Mouse (Mus musculus) kidney, adult 2 months (tissue): ENCODE measurements around the gene Ly6g6f. TPM values are rescaled to one million over a fixed set of nuclear protein-coding genes. Genes with fewer than 3 reads are reported as not detected.

Experiments
- DNase-seq: peaks from one replicate; pipeline ENCODE4 v3.0.0; 2021
- H3K27ac ChIP-seq: fragments of 200-500 bp; 2 replicates; pipeline ENCODE4 v1.5.1; 2012; ENCODE audit warnings: low read depth, low read length, control low read depth, inconsistent platforms; ENCODE audit not compliant: insufficient read depth
- H3K27me3 ChIP-seq: fragments of 200-500 bp; replicated peaks from 2 replicates; pipeline ENCODE4 v1.6.1; 2012; ENCODE audit warnings: mild to moderate bottlenecking, moderate library complexity, low read length, inconsistent platforms; ENCODE audit not compliant: control insufficient read depth, insufficient read depth
- H3K36me3 ChIP-seq: fragments of 200-500 bp; 2 replicates; pipeline ENCODE4 v1.6.1; 2012; ENCODE audit warnings: mild to moderate bottlenecking, moderate library complexity, low read length, inconsistent platforms; ENCODE audit not compliant: control insufficient read depth, insufficient read depth
- H3K4me1 ChIP-seq: fragments of 200-500 bp; 2 replicates; pipeline ENCODE4 v1.6.1; 2011; ENCODE audit warnings: low read length; ENCODE audit not compliant: control insufficient read depth, insufficient read depth
- H3K4me3 ChIP-seq: fragments of 200-500 bp; 2 replicates; pipeline ENCODE4 v1.5.1; 2011; ENCODE audit warnings: mild to moderate bottlenecking, low read depth, low read length, control low read depth; ENCODE audit not compliant: insufficient read depth
- CTCF ChIP-seq: fragments of 200-500 bp; conservative IDR thresholded peaks from 2 replicates; pipeline ENCODE4 v1.5.1; 2011; ENCODE audit warnings: low read depth, mild to moderate bottlenecking, control low read depth, low read length, moderate library complexity, mixed read lengths; ENCODE audit not compliant: insufficient read depth, insufficient read length
- POLR2A ChIP-seq: fragments of 200-500 bp; IDR thresholded peaks from one replicate; pipeline ENCODE4 v1.6.1; 2011; ENCODE audit warnings: low read depth, low read length, control low read depth
- WGBS: fragments of 180-500 bp; shearing (Covaris S2); methylation state at CpG from one replicate; pipeline ENCODE4 v1.1.7; 2018; 5-methylcytosine and 5-hydroxymethylcytosine counted together
- polyA plus RNA-seq: library from polyadenylated mRNA; depleted of rRNA; stranded (reverse); fragments of >200 nt; gene quantifications from 2 replicates; pipeline ENCODE4 v1.2.3, GENCODE M21; 2012

Ly6g6f gene
- polyA plus RNA-seq, 1 experiment = not detected

DNA sequence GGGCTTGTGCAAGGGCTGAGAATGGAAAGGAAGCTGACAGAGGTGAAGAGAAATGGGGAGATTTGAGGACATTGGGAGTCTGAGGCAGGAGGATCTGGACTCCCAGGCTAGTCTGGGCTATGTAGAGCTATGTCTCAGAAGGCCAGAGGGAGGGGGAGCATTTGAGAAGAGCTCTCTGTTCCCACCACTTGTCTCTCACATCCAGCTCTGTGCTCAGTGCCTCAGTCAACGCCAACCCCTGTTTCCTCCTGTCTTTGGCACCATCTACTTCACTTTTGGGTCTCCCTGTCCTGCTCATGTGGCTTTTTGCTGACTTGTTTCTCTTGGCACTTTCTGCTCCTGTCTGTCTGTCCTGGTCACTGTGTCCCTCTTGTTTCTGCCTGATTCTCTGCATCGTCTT is 8.1 kb downstream of the Ly6g6f start:
- no peak for DNase-seq
- Histone ChIP-seq H3K4me1 (peaks cover 10% of the 10 kb centered on the region; the same call in 1 of the 2 replicates), H3K4me3 (peak overlapping the region; percentile 66)

DNA sequence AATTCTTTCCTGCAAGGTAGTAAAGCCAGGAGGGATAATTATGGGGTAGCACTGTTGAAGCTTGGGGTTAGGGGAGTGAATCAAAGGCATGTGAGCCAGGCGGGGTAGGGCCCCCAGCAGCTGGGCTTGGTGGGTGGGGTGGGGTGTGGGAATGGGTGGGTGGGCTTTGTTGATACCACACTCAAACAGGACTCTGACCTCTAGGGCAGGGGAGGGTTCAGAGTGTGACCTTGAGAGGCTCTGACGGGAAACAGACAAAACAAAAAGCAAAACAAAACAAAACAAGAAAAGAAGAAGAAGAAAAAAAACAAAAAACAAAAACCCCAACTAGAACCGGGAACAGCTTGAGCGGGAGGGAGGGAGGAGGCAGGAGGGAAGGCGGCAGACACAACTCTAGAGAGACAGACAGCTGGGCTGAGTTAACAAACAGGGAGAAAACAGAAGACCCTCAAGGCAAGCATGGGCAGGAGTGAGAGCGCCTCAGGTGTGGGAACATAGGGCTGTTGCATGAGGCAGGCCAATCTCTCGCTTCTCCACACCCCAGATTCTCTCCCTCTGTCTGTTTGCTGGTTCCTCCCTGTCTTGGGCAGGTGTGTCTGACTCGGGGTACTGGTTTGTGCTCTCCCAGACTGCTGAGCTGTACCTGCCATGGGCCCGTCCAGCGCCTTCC is 8.8 kb downstream of the Ly6g6f start, which contains the start of gene Ly6g6e:
Ly6g6e (plus strand) TSS at position 396 of the 670 bp plus-strand sequence.
- Histone ChIP-seq H3K4me1 (peaks cover 10% of the 10 kb centered on the region; the same call in 1 of the 2 replicates), H3K27me3 (no peaks in the 10 kb centered on the region), H3K4me3 (peak within 1 kb of the TSS; percentile 66), H3K27ac (peak within 1 kb of the TSS; percentile 81), H3K36me3 (no peaks in the 10 kb centered on the region)
- WGBS = 50% methylated on average over 10 of the region's 10 CpGs
- DNase-seq = no peak
- TF ChIP-seq POLR2A = no peak
- TF ChIP-seq CTCF = no peak

More for the DNA sequence above, 8.1 kb downstream of the Ly6g6f start:
- Histone ChIP-seq H3K27me3 (no peaks in the 10 kb centered on the region), H3K36me3 (no peaks in the 10 kb centered on the region), H3K27ac (peak overlapping the region; percentile 81)
- WGBS = 21% methylated on average over 2 of the region's 2 CpGs
- TF ChIP-seq POLR2A (no peak), CTCF (no peak)

DNA sequence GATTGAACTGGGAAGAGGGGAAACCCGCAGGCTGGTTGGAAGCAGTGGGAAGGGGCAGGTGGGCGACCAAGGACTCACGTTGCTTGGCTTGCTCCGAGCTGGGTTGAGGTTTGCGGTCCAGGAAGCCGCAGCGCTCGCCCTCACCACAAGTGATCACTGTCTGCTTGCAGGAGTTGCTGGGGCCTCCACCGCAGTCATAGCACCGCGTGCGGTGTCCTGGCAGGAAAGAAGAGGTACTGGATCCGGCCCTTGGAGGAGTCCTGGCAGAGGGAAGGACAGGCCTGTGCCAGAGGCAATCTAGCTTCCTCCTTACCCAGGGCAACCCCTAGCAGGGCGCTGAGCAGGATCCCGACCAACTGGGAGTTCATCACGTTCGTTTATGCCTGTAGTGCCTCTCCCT is 11.3 kb downstream of the Ly6g6f start:
- WGBS = 56% methylated on average over 17 of the region's 17 CpGs
- H3K36me3 ChIP-seq = no peaks in the 10 kb centered on the region
- no peak for DNase-seq

DNA sequence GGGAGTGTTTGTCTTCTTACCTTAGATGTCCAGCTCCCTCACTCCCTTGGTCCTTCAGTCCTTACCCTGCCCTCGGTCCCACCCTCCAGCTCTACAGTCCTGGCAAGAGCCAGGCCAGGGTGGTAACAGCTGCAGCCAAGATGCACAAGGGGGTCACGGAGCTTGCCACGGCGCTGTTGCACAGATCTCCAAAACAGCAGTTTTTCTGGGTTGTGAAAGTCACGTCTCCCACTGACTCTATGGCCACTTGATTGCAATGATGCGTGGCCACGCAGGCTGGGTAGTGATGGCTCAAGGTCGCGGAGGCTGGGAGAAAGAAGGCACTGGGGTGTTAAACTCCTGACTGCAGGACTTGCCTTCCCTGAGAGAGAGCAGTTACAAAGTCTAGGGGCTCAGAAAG is 14.0 kb downstream of the Ly6g6f start:
- Histone ChIP-seq H3K27me3 (no peaks in the 10 kb centered on the region), H3K4me3 (no peak overlapping the region), H3K36me3 (no peaks in the 10 kb centered on the region), H3K27ac (no peak overlapping the region), H3K4me1 (no peaks in the 10 kb centered on the region)
- WGBS = 54% methylated on average over 9 of the region's 9 CpGs
- TF ChIP-seq POLR2A (no peak), CTCF (no peak)
- peak; percentile 29 for DNase-seq

More for the DNA sequence above, 11.3 kb downstream of the Ly6g6f start:
- Histone ChIP-seq H3K27me3 (no peaks in the 10 kb centered on the region), H3K4me3 (no peak overlapping the region), H3K27ac (no peak overlapping the region), H3K4me1 (peaks cover 10% of the 10 kb centered on the region; the same call in 1 of the 2 replicates)
- TF ChIP-seq CTCF (no peak), POLR2A (no peak)

DNA sequence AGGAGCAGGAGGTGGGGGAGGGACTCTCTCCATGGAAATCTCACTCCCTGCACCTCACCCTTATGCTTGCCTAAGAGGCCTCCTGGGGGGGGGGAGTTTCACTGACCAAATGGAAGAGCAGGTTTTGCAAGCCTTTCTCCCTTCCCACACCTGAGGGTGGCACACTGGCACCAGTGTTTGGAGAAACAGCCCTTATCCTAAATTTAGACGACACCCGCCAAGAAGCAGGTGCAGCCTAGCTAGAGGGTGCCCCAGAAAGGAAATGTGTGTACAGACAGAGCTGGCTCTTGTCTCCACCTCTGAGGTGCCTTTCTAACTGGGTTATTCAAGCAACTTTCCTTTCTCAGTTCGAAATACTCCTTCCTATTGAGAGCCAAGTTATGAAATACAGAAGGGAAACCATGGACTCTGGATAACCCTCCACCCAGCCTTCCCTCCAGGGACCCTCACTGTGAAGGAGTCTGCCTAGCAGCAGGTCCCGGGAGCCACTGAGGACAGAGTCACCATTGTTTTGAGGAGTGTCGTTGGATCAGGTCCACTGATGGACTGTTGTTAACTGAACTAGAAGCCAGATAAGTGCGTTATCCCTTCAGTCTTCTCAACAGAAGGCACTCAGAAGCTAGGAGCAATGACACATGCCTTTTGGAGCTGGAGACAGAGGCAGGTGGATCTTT is 14.7 kb downstream of the Ly6g6f start:
- TF ChIP-seq CTCF = no peak; the same call in 1 of the 2 replicates
- H3K4me3 ChIP-seq = no peak overlapping the region
- no peak overlapping the region for H3K27ac ChIP-seq
- DNase-seq = no peak
- no peaks in the 10 kb centered on the region for H3K36me3 ChIP-seq
- H3K4me1 ChIP-seq = no peaks in the 10 kb centered on the region
- 67% methylated on average over 6 of the region's 6 CpGs for WGBS
- H3K27me3 ChIP-seq = no peaks in the 10 kb centered on the region

DNA sequence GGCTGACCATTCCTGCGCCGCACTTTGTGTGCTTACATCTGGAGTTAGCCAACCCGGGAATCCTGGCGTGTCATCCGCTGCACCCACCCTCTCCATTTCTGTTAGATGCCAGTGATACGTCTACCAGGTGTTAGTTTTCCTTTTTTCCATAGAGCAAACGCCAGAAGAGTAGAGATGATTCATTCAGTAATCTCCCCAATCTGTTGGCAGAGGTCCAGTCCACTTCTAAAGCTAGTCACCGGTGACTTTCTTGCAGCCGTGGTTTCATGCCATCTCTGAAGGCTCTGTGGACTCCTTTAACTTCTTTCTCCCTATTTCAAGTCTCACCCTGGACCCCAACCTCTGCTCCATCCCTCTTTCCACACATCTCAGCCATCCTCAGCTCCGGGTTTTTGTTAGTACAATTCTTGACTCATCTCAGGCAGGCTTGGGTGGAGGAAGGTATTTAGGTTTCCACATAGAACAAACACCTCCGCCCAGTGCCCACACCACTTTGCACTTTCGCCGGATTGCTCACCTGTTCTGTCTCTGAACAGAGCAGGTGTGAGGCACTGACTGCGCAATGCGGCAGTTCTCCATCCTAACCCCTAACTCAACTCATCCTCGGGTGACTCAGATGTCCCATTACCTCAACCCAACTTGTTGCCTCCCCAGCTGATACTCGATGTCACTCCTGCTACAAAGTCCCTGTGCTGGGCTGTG is 17.0 kb downstream of the Ly6g6f start:
- WGBS = 76% methylated on average over 17 of the region's 17 CpGs
- no peaks in the 10 kb centered on the region; the same call in 1 of the 2 replicates for H3K4me1 ChIP-seq
- H3K4me3 ChIP-seq = no peak overlapping the region
- no peaks in the 10 kb centered on the region for H3K27me3 ChIP-seq
- H3K36me3 ChIP-seq = no peaks in the 10 kb centered on the region
- no peak overlapping the region for H3K27ac ChIP-seq
- DNase-seq = no peak
- TF ChIP-seq CTCF (no peak), POLR2A (no peak)

DNA sequence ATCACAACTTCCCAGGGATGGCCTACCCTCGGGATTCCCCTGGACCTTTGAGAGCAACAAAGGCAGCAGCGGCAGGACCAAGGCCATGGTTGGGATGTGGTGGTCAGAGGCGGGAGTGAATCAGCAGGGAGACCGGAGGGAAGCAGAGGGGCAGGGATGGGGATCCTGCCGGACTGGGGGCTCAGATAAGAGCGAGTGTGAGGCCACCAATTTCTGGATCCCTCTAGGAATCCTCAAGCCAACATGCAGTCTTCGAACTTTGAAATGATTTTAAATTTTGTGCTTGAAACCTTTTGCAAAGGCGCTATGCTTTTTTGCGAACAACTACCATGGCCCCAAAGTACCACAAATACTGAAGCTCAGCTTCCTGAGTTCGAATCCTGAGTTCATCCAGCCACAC is 19.3 kb downstream of the Ly6g6f start, which contains the start of gene Mpig6b:
Mpig6b (minus strand) TSS at position 101 of the 400 bp plus-strand sequence.
- H3K4me3 ChIP-seq = peak within 1 kb of the TSS; percentile 47
- no peaks in the 10 kb centered on the region for H3K27me3 ChIP-seq
- WGBS = 76% methylated on average over 10 of the region's 10 CpGs
- TF ChIP-seq CTCF (no peak), POLR2A (no peak)
- DNase-seq = no peak
- H3K4me1 ChIP-seq = no peaks in the 10 kb centered on the region; the same call in 1 of the 2 replicates
- H3K27ac ChIP-seq = peak within 1 kb of the TSS; percentile 57
- H3K36me3 ChIP-seq = no peaks in the 10 kb centered on the region
